Mouse (Mus musculus) thymus, adult 2 months (tissue): ENCODE measurements around the gene Slc34a1. TPM values are rescaled to one million over a fixed set of nuclear protein-coding genes. Genes with fewer than 3 reads are reported as not detected.

Experiments
- DNase-seq: peaks from one replicate; pipeline ENCODE4 v3.0.0; 2021
- H3K27ac ChIP-seq: fragments of 200-500 bp; 2 replicates; pipeline ENCODE4 v1.5.1; 2012; ENCODE audit warnings: low read length, control low read depth; ENCODE audit not compliant: control insufficient read depth, insufficient read depth
- H3K27me3 ChIP-seq: fragments of 200-500 bp; 2 replicates; pipeline ENCODE4 v1.6.1; 2012; ENCODE audit warnings: mild to moderate bottlenecking, low read length, moderate library complexity, mixed read lengths; ENCODE audit not compliant: control insufficient read depth, insufficient read depth
- H3K36me3 ChIP-seq: fragments of 200-500 bp; 2 replicates; pipeline ENCODE4 v1.6.1; 2012; ENCODE audit warnings: mild to moderate bottlenecking, low read length, moderate library complexity; ENCODE audit not compliant: control insufficient read depth, insufficient read depth
- H3K4me1 ChIP-seq: fragments of 200-500 bp; replicated peaks from 2 replicates; pipeline ENCODE4 v1.6.1; 2012; ENCODE audit warnings: low read length; ENCODE audit not compliant: control insufficient read depth, insufficient read depth
- H3K4me3 ChIP-seq: fragments of 200-500 bp; 2 replicates; pipeline ENCODE4 v1.5.1; 2012; ENCODE audit warnings: mild to moderate bottlenecking, low read length, control low read depth, moderate library complexity; ENCODE audit not compliant: control insufficient read depth, insufficient read depth
- CTCF ChIP-seq: fragments of 200-500 bp; IDR thresholded peaks from 2 replicates; pipeline ENCODE4 v1.5.1; 2012; ENCODE audit warnings: mild to moderate bottlenecking, control low read depth, low read length, moderate library complexity, borderline replicate concordance; ENCODE audit not compliant: control insufficient read depth, poor library complexity, insufficient read depth; ENCODE audit errors: extremely low read depth
- POLR2A ChIP-seq: fragments of 200-500 bp; IDR thresholded peaks from 2 replicates; pipeline ENCODE4 v1.6.1; 2012; ENCODE audit warnings: mild to moderate bottlenecking, low read length, control low read depth, moderate library complexity; ENCODE audit not compliant: control insufficient read depth, poor library complexity, insufficient read depth; ENCODE audit errors: extremely low read depth
- WGBS: fragments of 180-500 bp; shearing (Covaris S2); methylation state at CpG from one replicate; pipeline ENCODE4 v1.1.7; 2018; 5-methylcytosine and 5-hydroxymethylcytosine counted together
- polyA plus RNA-seq: library from polyadenylated mRNA; depleted of rRNA; stranded (reverse); fragments of >200 nt; gene quantifications from 2 replicates; pipeline ENCODE4 v1.2.3, GENCODE M21; 2012

Gene Slc34a1
- polyA plus RNA-seq, 1 experiment: 6.0 TPM

- Histone ChIP-seq H3K27me3 (no peaks in the 10 kb centered on the region), H3K36me3 (no peaks in the 10 kb centered on the region), H3K27ac (no peak overlapping the region), H3K4me3 (no peak overlapping the region), H3K4me1 (peaks cover 14% of the 10 kb centered on the region)
- TF ChIP-seq POLR2A (no peak), CTCF (no peak)
- WGBS: 87% methylated on average over 7 of the region's 7 CpGs
- no peak for DNase-seq
Measured at GRCm38 (mm10) chr13:55403266-55403665, 5.3 kb downstream of the Slc34a1 start.

DNA sequence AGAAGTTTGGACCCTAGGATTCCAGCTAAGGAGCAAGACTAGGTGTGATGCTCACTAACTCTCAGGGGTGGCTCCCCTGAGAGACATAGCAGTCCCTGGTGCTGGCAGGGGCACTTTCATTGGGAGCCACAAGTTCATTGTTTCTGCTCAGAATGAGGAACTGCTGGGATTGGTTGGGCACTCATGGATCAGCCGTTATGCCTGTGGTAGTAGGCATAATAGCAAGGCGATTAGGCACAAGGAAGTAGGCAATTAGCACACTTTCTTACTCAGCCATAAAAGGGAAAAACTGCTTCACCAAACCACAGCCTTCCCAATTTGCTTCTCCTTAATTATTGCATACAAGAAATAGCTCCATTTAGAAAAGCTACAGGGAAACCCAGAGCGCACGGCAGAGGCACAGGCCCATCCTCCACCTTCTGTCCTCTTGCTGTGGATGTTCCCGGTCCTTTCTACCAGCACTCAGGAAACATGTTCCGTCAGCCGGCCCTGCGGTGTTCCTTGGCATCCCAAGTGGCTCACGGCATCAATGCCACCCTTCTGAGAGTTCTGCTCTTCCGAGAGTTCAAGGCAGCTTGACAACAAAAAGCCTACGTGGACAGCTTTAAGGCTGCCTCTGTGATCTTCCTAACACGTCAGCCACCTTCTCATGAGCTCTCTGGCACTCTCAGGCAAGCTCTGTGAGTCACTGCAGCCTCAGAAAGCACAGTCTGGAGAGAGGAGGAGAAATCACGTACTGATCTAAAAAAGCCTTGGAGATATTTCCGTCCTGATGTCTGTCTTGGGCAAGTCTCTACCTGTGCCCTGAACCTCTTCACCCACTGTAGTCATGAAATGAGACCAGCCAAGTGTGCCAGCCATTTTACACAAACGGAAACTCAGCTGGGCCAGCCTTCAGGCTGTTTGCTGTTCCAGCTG, 6.2 kb downstream of the Slc34a1 start:
- Histone ChIP-seq H3K27me3 (no peaks in the 10 kb centered on the region), H3K4me1 (peaks cover 14% of the 10 kb centered on the region), H3K27ac (no peak overlapping the region), H3K36me3 (no peaks in the 10 kb centered on the region), H3K4me3 (no peak overlapping the region)
- WGBS: 65% methylated on average over 15 of the region's 15 CpGs
- DNase-seq: no peak
- no peak for TF ChIP-seq POLR2A
- no peak for TF ChIP-seq CTCF

DNA sequence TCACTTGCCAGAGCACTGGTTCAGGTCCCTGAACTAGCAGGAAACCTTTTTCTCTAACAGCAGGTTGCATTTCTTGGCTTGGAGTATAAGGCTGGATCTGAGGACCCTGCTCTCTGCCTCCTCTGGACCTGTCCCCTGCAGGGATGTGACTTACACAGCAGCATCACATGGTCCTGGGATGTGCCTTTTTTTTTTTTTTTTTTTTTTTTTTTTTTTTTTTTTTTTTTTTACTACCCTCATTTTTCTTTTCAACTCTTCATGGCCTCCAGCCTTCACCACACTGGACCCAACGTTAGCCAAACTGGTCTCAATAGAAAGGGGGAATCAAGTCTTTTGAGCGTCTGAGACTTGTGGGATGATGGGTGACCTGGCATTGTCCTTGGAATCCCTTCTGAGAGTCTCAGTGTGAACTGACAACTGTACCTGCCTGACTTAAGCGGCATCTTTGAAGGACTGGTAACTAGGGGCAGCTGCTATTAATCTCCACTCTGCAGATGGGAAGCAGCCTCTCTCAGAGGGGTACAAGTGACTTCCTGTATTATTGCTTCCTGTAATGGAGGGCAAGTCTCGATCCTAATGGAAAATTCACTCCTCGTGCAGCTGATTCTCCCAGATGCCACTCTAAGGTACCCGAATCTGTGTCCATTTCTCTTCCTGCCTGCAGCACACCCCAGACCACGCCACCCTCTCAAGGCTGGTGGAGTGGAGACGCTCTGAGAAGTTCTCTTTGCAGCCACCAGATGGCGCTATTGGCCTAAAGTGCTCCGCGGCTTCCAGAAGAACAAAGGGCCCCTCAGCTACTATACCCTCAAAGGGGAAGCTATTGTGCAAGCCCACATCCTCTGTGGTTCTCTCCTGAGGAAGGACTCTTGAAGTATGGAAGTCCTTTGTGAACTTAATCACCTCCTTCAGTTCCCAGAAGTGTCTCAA, 7.1 kb downstream of the Slc34a1 start:
- Histone ChIP-seq H3K4me1 (peaks cover 14% of the 10 kb centered on the region), H3K27ac (peak overlapping the region; percentile 26), H3K27me3 (no peaks in the 10 kb centered on the region), H3K36me3 (no peaks in the 10 kb centered on the region), H3K4me3 (no peak overlapping the region)
- WGBS: 8% methylated on average over 11 of the region's 11 CpGs
- peak; percentile 93 for TF ChIP-seq CTCF
- no peak for TF ChIP-seq POLR2A
- DNase-seq: peak; percentile 88

DNA sequence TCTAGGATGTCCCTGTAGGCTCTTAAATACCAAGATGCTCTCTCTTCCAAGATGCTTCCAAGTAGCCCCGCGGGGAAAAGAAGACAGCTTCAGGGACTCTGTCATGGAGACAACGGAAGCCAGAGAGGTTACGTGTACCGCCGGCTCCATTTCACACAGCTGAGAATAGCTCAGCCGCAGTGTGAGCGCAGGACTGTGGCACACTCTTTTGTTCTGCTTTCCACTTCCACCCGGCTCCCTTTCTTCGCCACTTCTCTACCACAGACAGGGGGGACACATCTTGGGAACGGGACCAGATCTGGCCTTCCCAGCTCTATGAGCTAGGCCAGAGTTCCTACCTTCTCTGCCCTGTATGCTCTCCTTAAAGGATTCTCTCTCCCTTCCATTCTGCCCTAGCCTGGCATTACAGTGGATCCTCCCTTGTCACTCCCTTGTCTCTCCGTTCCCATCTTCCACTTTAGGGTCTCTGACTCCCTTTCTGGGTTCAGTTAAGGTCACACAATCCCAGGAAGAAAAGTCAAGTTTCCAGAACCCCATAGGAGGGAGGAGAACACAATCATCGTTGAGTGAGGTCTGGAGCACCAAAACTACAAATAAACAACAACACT, 7.9 kb downstream of the Slc34a1 start:
- WGBS: 9% methylated on average over 13 of the region's 13 CpGs
- no peaks in the 10 kb centered on the region for H3K27me3 ChIP-seq
- no peaks in the 10 kb centered on the region for H3K36me3 ChIP-seq
- H3K4me1 ChIP-seq: peaks cover 14% of the 10 kb centered on the region
- H3K4me3 ChIP-seq: no peak overlapping the region
- peak; percentile 73 for DNase-seq
- TF ChIP-seq CTCF: no peak
- TF ChIP-seq POLR2A: no peak
- peak overlapping the region; percentile 26 for H3K27ac ChIP-seq

DNA sequence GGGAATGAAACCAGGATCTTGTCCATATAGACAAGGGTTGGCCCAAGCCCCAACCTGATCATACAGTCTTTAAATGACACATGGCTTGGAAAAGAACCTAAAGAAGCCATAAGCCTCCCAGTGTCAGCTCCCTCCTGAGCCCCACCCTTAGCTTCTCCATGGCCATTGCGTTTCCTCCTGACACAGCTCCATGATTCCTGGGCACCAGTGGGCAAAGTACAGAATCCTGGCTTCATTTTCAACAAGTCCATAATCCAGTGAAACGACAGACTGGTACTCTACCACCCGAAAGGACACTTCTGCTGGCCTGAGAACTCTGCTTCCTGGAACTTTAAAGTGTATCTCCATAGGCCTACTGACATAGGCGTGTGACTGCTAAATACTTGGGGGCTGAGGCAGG, 9.4 kb downstream of the Slc34a1 start:
- 88% methylated on average over 4 of the region's 4 CpGs for WGBS
- H3K27ac ChIP-seq: no peak overlapping the region
- H3K4me3 ChIP-seq: no peak overlapping the region
- peaks cover 14% of the 10 kb centered on the region for H3K4me1 ChIP-seq
- no peaks in the 10 kb centered on the region for H3K27me3 ChIP-seq
- no peak for DNase-seq
- no peaks in the 10 kb centered on the region for H3K36me3 ChIP-seq
- TF ChIP-seq POLR2A (no peak), CTCF (no peak)

GRCm38 (mm10) chr13:55408546-55409120, 10.6 kb downstream of the Slc34a1 start:
- no peak overlapping the region for H3K27ac ChIP-seq
- DNase-seq: no peak
- H3K4me3 ChIP-seq: no peak overlapping the region
- TF ChIP-seq CTCF (no peak), POLR2A (no peak)
- 86% methylated on average over 19 of the region's 19 CpGs for WGBS
- no peaks in the 10 kb centered on the region for H3K27me3 ChIP-seq
- peaks cover 20% of the 10 kb centered on the region for H3K4me1 ChIP-seq
- H3K36me3 ChIP-seq: no peaks in the 10 kb centered on the region
